Comparison of ENCODE assay signal across 22 mouse cellular contexts in genomic region chr6:27798735-27799134, GRCm38 (mm10).
DNase-seq lines count a peak whose midpoint lies in the region; ATAC-seq and TF ChIP-seq lines count a peak whose summit lies in the region.
"Had no signal": no experiment of that assay in that cellular context is flagged by ENCODE, and none has a peak within 500 bp of the region (broad histone marks: within the 10 kb centered on the region; RNA-seq: fewer than 3 reads in every experiment).

No protein-coding gene starts in this region.

- WGBS in liver, embryonic 15.5 days (ENCODE audit: insufficient replicate concordance) = 61% methylated on average over 3 of the region's 3 CpGs
- 95% methylated on average over 3 of the region's 3 CpGs for WGBS in liver, embryonic 11.5 days
- WGBS in liver, postnatal 0 days (ENCODE audit: insufficient replicate concordance) = 74% methylated on average over 3 of the region's 3 CpGs

- H3K4me2 ChIP-seq in liver, embryonic 15.5 days = no peak overlapping the region
- no peak overlapping the region for H3K4me2 ChIP-seq in liver, embryonic 11.5 days
- no peak overlapping the region for H3K4me2 ChIP-seq in liver, postnatal 0 days (ENCODE audit: low read depth, low read length)
- H3K4me2 ChIP-seq: embryonic facial prominence, embryonic 13.5 days; embryonic facial prominence, embryonic 15.5 days; forebrain, embryonic 12.5 days had no signal

- H3K9ac ChIP-seq in liver, embryonic 15.5 days = no peak overlapping the region
- no peak overlapping the region for H3K9ac ChIP-seq in liver, embryonic 11.5 days (ENCODE audit: low read depth, low read length)
- H3K9ac ChIP-seq in liver, postnatal 0 days (replicated peaks) = no peak overlapping the region
- H3K9ac ChIP-seq: embryonic facial prominence, embryonic 13.5 days; embryonic facial prominence, embryonic 15.5 days; forebrain, embryonic 12.5 days had no signal

- no peak for DNase-seq in liver, embryonic 11.5 days (ENCODE audit: low spot score)
- peak; percentile 1 for DNase-seq in ZHBTc4 (ENCODE audit: low read depth, low spot score)
- DNase-seq in liver, postnatal 0 days = no peak
- no peak for DNase-seq in lung, postnatal 25 days (ENCODE audit: low spot score)
- DNase-seq: adrenal gland, adult 8-10 months; adrenal gland, postnatal 14 days; adrenal gland, postnatal 36 days; cerebellum, adult 11-12 months; cerebellum, adult 2 months; cerebellum, adult 9-10 months; cerebellum, postnatal 10 days; cerebellum, postnatal 25 days; embryo, embryonic 11 days had no signal

- H3K27ac ChIP-seq in liver, embryonic 15.5 days (replicated peaks) = no peak overlapping the region
- no peak overlapping the region for H3K27ac ChIP-seq in liver, embryonic 11.5 days (ENCODE audit: low read depth, low read length)
- no peak overlapping the region for H3K27ac ChIP-seq in liver, postnatal 0 days (ENCODE audit: low read depth)
- H3K27ac ChIP-seq: embryonic facial prominence, embryonic 13.5 days; embryonic facial prominence, embryonic 15.5 days; forebrain, embryonic 10.5 days; forebrain, embryonic 12.5 days had no signal

- no peaks in the 10 kb centered on the region for H3K4me1 ChIP-seq in liver, embryonic 15.5 days (replicated peaks)
- no peaks in the 10 kb centered on the region for H3K4me1 ChIP-seq in liver, embryonic 11.5 days (replicated peaks; ENCODE audit: control insufficient read depth, insufficient read depth, low read length)
- no peaks in the 10 kb centered on the region for H3K4me1 ChIP-seq in liver, postnatal 0 days (ENCODE audit: insufficient read depth)
- H3K4me1 ChIP-seq: embryonic facial prominence, embryonic 13.5 days; embryonic facial prominence, embryonic 15.5 days; forebrain, embryonic 10.5 days; forebrain, embryonic 12.5 days had no signal

- H3K4me3 ChIP-seq in liver, embryonic 15.5 days (replicated peaks) = no peak overlapping the region
- no peak overlapping the region for H3K4me3 ChIP-seq in liver, embryonic 11.5 days (ENCODE audit: low read depth, low read length)
- H3K4me3 ChIP-seq in liver, postnatal 0 days (ENCODE audit: low read depth, low read length) = no peak overlapping the region
- H3K4me3 ChIP-seq: embryonic facial prominence, embryonic 13.5 days; embryonic facial prominence, embryonic 15.5 days; erythroblast, embryonic 14.5 days; forebrain, embryonic 10.5 days; forebrain, embryonic 12.5 days had no signal

- TF ChIP-seq CTCF in liver, postnatal 0 days (IDR thresholded peaks at IDR 0.05; ENCODE audit: low read depth) = no peak

- peak; percentile 42; the same call in 1 of the 2 replicates for ATAC-seq in liver, embryonic 15.5 days (ENCODE audit: insufficient read depth)
- ATAC-seq in liver, embryonic 11.5 days (replicated peaks; ENCODE audit: low FRiP score) = no peak
- peak; percentile 56 for ATAC-seq in liver, postnatal 0 days
- ATAC-seq: activated CD4-positive, CD25-positive, alpha-beta regulatory T cell, adult 4 months; forebrain, embryonic 14.5 days; forebrain, embryonic 16.5 days had no signal

- no peak for TF ChIP-seq EP300 in liver, postnatal 0 days (IDR thresholded peaks at IDR 0.05; ENCODE audit: low read depth)

- no peaks in the 10 kb centered on the region for H3K27me3 ChIP-seq in liver, embryonic 15.5 days
- no peaks in the 10 kb centered on the region for H3K27me3 ChIP-seq in liver, embryonic 11.5 days (replicated peaks; ENCODE audit: control insufficient read depth, insufficient read depth, low read length)
- no peaks in the 10 kb centered on the region for H3K27me3 ChIP-seq in liver, postnatal 0 days (ENCODE audit: insufficient read depth, low read length)
- H3K27me3 ChIP-seq: embryonic facial prominence, embryonic 13.5 days; embryonic facial prominence, embryonic 15.5 days; forebrain, embryonic 12.5 days had no signal

- no peaks in the 10 kb centered on the region for H3K36me3 ChIP-seq in liver, embryonic 15.5 days (replicated peaks)
- H3K36me3 ChIP-seq in liver, embryonic 11.5 days (ENCODE audit: control insufficient read depth, insufficient read depth, low read length) = no peaks in the 10 kb centered on the region
- H3K36me3 ChIP-seq in liver, postnatal 0 days (replicated peaks; ENCODE audit: insufficient read depth, low read length) = no peaks in the 10 kb centered on the region
- H3K36me3 ChIP-seq: embryonic facial prominence, embryonic 13.5 days; embryonic facial prominence, embryonic 15.5 days; forebrain, embryonic 10.5 days; forebrain, embryonic 12.5 days had no signal

- no peaks in the 10 kb centered on the region for H3K9me3 ChIP-seq in liver, embryonic 15.5 days (replicated peaks)
- H3K9me3 ChIP-seq in liver, embryonic 11.5 days (ENCODE audit: control insufficient read depth, low read length) = no peaks in the 10 kb centered on the region
- no peaks in the 10 kb centered on the region for H3K9me3 ChIP-seq in liver, postnatal 0 days (ENCODE audit: low read length)
- H3K9me3 ChIP-seq: embryonic facial prominence, embryonic 13.5 days; embryonic facial prominence, embryonic 15.5 days; forebrain, embryonic 10.5 days; forebrain, embryonic 12.5 days had no signal
